Mouse (Mus musculus): Measurements from ENCODE around the gene Emc6. TPM values are rescaled to one million over a fixed set of nuclear protein-coding genes. Genes with fewer than 3 reads are reported as not detected.
A peak's percentile ranks its signal among the peaks of the same experiment; 100 is the strongest.

The Emc6 gene
- 94.3 and 112 TPM in 2 replicates for polyA plus RNA-seq (2014; fragmentation: Nextera tagmentation; extraction: Ambion mirVana)

- peaks cover 3% of the 10 kb centered on the region; the same call in 1 of the 2 replicates for H3K36me3 ChIP-seq (ENCODE audit: control insufficient read depth, insufficient read depth, low read length)
- peak within 1 kb of the TSS; percentile 94 for H3K4me2 ChIP-seq
- H3K27ac ChIP-seq (ENCODE audit: low read depth, low read length) = peak within 1 kb of the TSS; percentile 97
- H3K27me3 ChIP-seq (ENCODE audit: control insufficient read depth, insufficient read depth, low read length) = no peaks in the 10 kb centered on the region
- whole genome bisulfite sequencing (ENCODE audit: insufficient replicate concordance) = under 1% methylated on average over 81 of the region's 81 CpGs
- no peaks in the 10 kb centered on the region for H3K9me3 ChIP-seq (replicated peaks; ENCODE audit: control insufficient read depth, low read length)
- peak; percentile 98 for ATAC-seq (replicated peaks; ENCODE audit: insufficient number of reproducible peaks, low FRiP score, low TSS enrichment)
- H3K9ac ChIP-seq (ENCODE audit: low read depth, low read length) = peak within 1 kb of the TSS; percentile 96
- H3K4me1 ChIP-seq (ENCODE audit: control insufficient read depth, insufficient read depth, low read length) = peaks cover 20% of the 10 kb centered on the region
- peak within 1 kb of the TSS; percentile 96 for H3K4me3 ChIP-seq (ENCODE audit: low read depth, low read length)
Observed at GRCm38 (mm10) chr11:73176608-73177508, at the start of gene Emc6, which contains the start of gene Tax1bp3. Gene Emc6 (minus strand): TSS chr11:73177037. Gene Tax1bp3 (plus strand): TSS chr11:73177083.

DNA sequence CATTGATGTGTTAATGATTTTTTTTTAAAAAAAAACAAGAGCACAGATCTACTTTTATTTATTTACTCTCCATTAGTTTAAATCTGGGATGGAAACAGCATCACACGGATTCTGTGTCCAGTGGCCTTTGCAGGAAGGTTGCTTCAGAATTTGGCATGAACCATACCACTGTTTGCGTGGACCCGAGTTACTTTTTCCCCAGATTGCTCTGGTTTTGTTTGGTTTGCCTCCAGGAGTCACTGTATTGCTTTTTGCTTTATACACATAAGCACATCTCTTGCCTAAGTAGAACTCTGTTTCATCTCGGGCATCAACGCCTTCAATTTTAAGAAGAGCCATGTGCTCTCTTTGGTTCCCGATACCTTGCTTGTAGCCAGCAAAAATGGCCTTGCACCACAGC lies 49.0 kb upstream of the Emc6 start:
- Histone ChIP-seq H3K4me3 (ENCODE audit: low read depth, low read length) (no peak overlapping the region), H3K9ac (ENCODE audit: low read depth, low read length) (no peak overlapping the region), H3K4me2 (no peak overlapping the region), H3K4me1 (ENCODE audit: control insufficient read depth, insufficient read depth, low read length) (no peaks in the 10 kb centered on the region), H3K9me3 (replicated peaks; ENCODE audit: control insufficient read depth, low read length) (no peaks in the 10 kb centered on the region), H3K27me3 (ENCODE audit: control insufficient read depth, insufficient read depth, low read length) (no peaks in the 10 kb centered on the region), H3K36me3 (ENCODE audit: control insufficient read depth, insufficient read depth, low read length) (no peaks in the 10 kb centered on the region), H3K27ac (ENCODE audit: low read depth, low read length) (no peak overlapping the region)
- no peak for ATAC-seq (replicated peaks; ENCODE audit: insufficient number of reproducible peaks, low FRiP score, low TSS enrichment)
- 84% methylated on average over 6 of the region's 6 CpGs for WGBS (ENCODE audit: insufficient replicate concordance)

DNA sequence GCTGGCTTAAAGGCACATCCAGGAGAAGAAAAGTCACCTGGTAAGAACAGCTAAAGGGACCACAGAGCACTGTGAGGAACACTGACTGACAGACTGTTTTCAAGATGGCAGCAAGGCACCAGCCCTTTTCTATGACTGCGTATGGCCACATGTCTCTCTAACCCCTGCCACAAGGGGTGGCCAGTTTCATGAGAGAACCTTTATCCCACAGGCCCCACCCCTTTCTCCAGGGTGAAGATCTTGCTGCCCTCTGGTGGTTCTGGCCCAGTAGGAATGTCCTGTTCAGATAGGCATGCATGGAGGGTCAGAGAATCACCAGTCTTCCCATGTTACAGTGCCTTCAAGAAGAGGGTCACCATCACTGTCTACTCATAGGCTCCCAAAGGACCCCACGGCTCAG lies 47.1 kb upstream of the Emc6 start:
- Histone ChIP-seq H3K27ac (ENCODE audit: low read depth, low read length) (no peak overlapping the region), H3K27me3 (ENCODE audit: control insufficient read depth, insufficient read depth, low read length) (no peaks in the 10 kb centered on the region), H3K9ac (ENCODE audit: low read depth, low read length) (no peak overlapping the region), H3K4me3 (ENCODE audit: low read depth, low read length) (no peak overlapping the region), H3K4me1 (ENCODE audit: control insufficient read depth, insufficient read depth, low read length) (no peaks in the 10 kb centered on the region), H3K4me2 (no peak overlapping the region), H3K9me3 (replicated peaks; ENCODE audit: control insufficient read depth, low read length) (no peaks in the 10 kb centered on the region), H3K36me3 (ENCODE audit: control insufficient read depth, insufficient read depth, low read length) (no peaks in the 10 kb centered on the region)
- WGBS (ENCODE audit: insufficient replicate concordance) = 64% methylated on average over 2 of the region's 2 CpGs
- ATAC-seq (replicated peaks; ENCODE audit: insufficient number of reproducible peaks, low FRiP score, low TSS enrichment) = 0 out of 2 replicates have a peak, but pooled peaks have one; percentile 14

- no peak for ATAC-seq (replicated peaks; ENCODE audit: insufficient number of reproducible peaks, low FRiP score, low TSS enrichment)
- Histone ChIP-seq H3K4me1 (ENCODE audit: control insufficient read depth, insufficient read depth, low read length) (no peaks in the 10 kb centered on the region), H3K9me3 (replicated peaks; ENCODE audit: control insufficient read depth, low read length) (no peaks in the 10 kb centered on the region), H3K27me3 (ENCODE audit: control insufficient read depth, insufficient read depth, low read length) (no peaks in the 10 kb centered on the region), H3K9ac (ENCODE audit: low read depth, low read length) (no peak overlapping the region), H3K4me3 (ENCODE audit: low read depth, low read length) (no peak overlapping the region), H3K4me2 (no peak overlapping the region), H3K36me3 (ENCODE audit: control insufficient read depth, insufficient read depth, low read length) (no peaks in the 10 kb centered on the region), H3K27ac (ENCODE audit: low read depth, low read length) (no peak overlapping the region)
- 27% methylated on average over 5 of the region's 5 CpGs for WGBS (ENCODE audit: insufficient replicate concordance)
Observed at GRCm38 (mm10) chr11:73222846-73223245, 46.0 kb upstream of the Emc6 start.

- H3K27me3 ChIP-seq (ENCODE audit: control insufficient read depth, insufficient read depth, low read length) = no peaks in the 10 kb centered on the region
- H3K9ac ChIP-seq (ENCODE audit: low read depth, low read length) = no peak overlapping the region
- no peak overlapping the region for H3K27ac ChIP-seq (ENCODE audit: low read depth, low read length)
- no peak overlapping the region for H3K4me2 ChIP-seq
- no peak overlapping the region for H3K4me3 ChIP-seq (ENCODE audit: low read depth, low read length)
- no peak for ATAC-seq (replicated peaks; ENCODE audit: insufficient number of reproducible peaks, low FRiP score, low TSS enrichment)
- WGBS (ENCODE audit: insufficient replicate concordance) = 73% methylated on average over 1 of the region's 1 CpGs
- H3K9me3 ChIP-seq (replicated peaks; ENCODE audit: control insufficient read depth, low read length) = no peaks in the 10 kb centered on the region
- no peaks in the 10 kb centered on the region for H3K36me3 ChIP-seq (ENCODE audit: control insufficient read depth, insufficient read depth, low read length)
- H3K4me1 ChIP-seq (ENCODE audit: control insufficient read depth, insufficient read depth, low read length) = no peaks in the 10 kb centered on the region
Observed at GRCm38 (mm10) chr11:73220651-73221050, 43.8 kb upstream of the Emc6 start.

GRCm38 (mm10) chr11:73219671-73220070 lies 42.8 kb upstream of the Emc6 start:
- Histone ChIP-seq H3K27ac (ENCODE audit: low read depth, low read length) (no peak overlapping the region), H3K4me1 (ENCODE audit: control insufficient read depth, insufficient read depth, low read length) (no peaks in the 10 kb centered on the region), H3K4me2 (no peak overlapping the region), H3K9me3 (replicated peaks; ENCODE audit: control insufficient read depth, low read length) (no peaks in the 10 kb centered on the region), H3K36me3 (ENCODE audit: control insufficient read depth, insufficient read depth, low read length) (no peaks in the 10 kb centered on the region), H3K4me3 (ENCODE audit: low read depth, low read length) (no peak overlapping the region), H3K27me3 (ENCODE audit: control insufficient read depth, insufficient read depth, low read length) (no peaks in the 10 kb centered on the region), H3K9ac (ENCODE audit: low read depth, low read length) (no peak overlapping the region)
- WGBS (ENCODE audit: insufficient replicate concordance) = 47% methylated on average over 2 of the region's 2 CpGs
- no peak for ATAC-seq (replicated peaks; ENCODE audit: insufficient number of reproducible peaks, low FRiP score, low TSS enrichment)

- no peaks in the 10 kb centered on the region for H3K4me1 ChIP-seq (ENCODE audit: control insufficient read depth, insufficient read depth, low read length)
- H3K27ac ChIP-seq (ENCODE audit: low read depth, low read length) = no peak overlapping the region
- no peaks in the 10 kb centered on the region for H3K27me3 ChIP-seq (ENCODE audit: control insufficient read depth, insufficient read depth, low read length)
- H3K4me3 ChIP-seq (ENCODE audit: low read depth, low read length) = no peak overlapping the region
- 63% methylated on average over 3 of the region's 3 CpGs for WGBS (ENCODE audit: insufficient replicate concordance)
- no peaks in the 10 kb centered on the region for H3K36me3 ChIP-seq (ENCODE audit: control insufficient read depth, insufficient read depth, low read length)
- H3K4me2 ChIP-seq = no peak overlapping the region
- no peak for ATAC-seq (replicated peaks; ENCODE audit: insufficient number of reproducible peaks, low FRiP score, low TSS enrichment)
- no peaks in the 10 kb centered on the region for H3K9me3 ChIP-seq (replicated peaks; ENCODE audit: control insufficient read depth, low read length)
- H3K9ac ChIP-seq (ENCODE audit: low read depth, low read length) = no peak overlapping the region
Observed at GRCm38 (mm10) chr11:73213956-73214355, 37.1 kb upstream of the Emc6 start.

DNA sequence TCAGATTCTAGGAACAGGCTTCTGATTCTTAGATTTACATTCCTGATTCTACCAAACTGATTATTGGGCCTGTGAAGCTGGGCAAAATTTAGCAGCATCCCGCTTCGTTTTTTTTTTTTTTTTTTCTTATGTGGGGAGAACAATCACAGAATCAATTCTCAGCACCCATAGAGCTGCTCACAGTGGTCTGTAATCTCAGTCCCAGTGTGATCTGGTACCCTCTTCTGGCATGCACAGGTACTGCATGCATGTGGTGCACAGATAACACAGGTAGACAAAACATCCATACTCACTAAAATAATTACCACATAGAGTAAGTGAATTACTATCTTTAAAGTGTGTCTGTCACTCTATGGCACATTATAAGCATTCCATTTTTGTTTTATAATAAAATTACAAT lies 30.8 kb upstream of the Emc6 start:
- WGBS (ENCODE audit: insufficient replicate concordance) = 55% methylated on average over 2 of the region's 2 CpGs
- ATAC-seq (replicated peaks; ENCODE audit: insufficient number of reproducible peaks, low FRiP score, low TSS enrichment) = no peak
- Histone ChIP-seq H3K9ac (ENCODE audit: low read depth, low read length) (no peak overlapping the region), H3K27me3 (ENCODE audit: control insufficient read depth, insufficient read depth, low read length) (no peaks in the 10 kb centered on the region; the same call in 1 of the 2 replicates), H3K4me1 (ENCODE audit: control insufficient read depth, insufficient read depth, low read length) (no peaks in the 10 kb centered on the region), H3K4me2 (no peak overlapping the region), H3K9me3 (replicated peaks; ENCODE audit: control insufficient read depth, low read length) (no peaks in the 10 kb centered on the region), H3K4me3 (ENCODE audit: low read depth, low read length) (no peak overlapping the region), H3K27ac (ENCODE audit: low read depth, low read length) (no peak overlapping the region), H3K36me3 (ENCODE audit: control insufficient read depth, insufficient read depth, low read length) (no peaks in the 10 kb centered on the region)
